Mouse (Mus musculus): Measurements from ENCODE around the gene Ccpg1os. TPM values are rescaled to one million over a fixed set of nuclear protein-coding genes. Genes with fewer than 3 reads are reported as not detected.
A peak's percentile ranks its signal among the peaks of the same experiment; 100 is the strongest.

The Ccpg1os gene
- total RNA-seq (2021): 10 to 100 TPM in 1 of 2 experiments, 1 to 10 TPM in 1; 9.3 to 11.0 TPM
- long read RNA-seq, experiment 1, transcript Ccpg1os-201 (2 exons, 711 nt): major isoform, 6 of 7 reads
- long read RNA-seq, experiment 1, partial matches to known transcripts: 0 of 7 reads
- long read RNA-seq, experiment 1, other reads (novel, unspliced or antisense): 1 of 7 reads
- long read RNA-seq, experiment 2, transcript Ccpg1os-201 (2 exons, 711 nt): major isoform, 6 of 9 reads
- long read RNA-seq, experiment 2, partial matches to known transcripts: 0 of 9 reads
- long read RNA-seq, experiment 2, other reads (novel, unspliced or antisense): 2 of 9 reads

DNA sequence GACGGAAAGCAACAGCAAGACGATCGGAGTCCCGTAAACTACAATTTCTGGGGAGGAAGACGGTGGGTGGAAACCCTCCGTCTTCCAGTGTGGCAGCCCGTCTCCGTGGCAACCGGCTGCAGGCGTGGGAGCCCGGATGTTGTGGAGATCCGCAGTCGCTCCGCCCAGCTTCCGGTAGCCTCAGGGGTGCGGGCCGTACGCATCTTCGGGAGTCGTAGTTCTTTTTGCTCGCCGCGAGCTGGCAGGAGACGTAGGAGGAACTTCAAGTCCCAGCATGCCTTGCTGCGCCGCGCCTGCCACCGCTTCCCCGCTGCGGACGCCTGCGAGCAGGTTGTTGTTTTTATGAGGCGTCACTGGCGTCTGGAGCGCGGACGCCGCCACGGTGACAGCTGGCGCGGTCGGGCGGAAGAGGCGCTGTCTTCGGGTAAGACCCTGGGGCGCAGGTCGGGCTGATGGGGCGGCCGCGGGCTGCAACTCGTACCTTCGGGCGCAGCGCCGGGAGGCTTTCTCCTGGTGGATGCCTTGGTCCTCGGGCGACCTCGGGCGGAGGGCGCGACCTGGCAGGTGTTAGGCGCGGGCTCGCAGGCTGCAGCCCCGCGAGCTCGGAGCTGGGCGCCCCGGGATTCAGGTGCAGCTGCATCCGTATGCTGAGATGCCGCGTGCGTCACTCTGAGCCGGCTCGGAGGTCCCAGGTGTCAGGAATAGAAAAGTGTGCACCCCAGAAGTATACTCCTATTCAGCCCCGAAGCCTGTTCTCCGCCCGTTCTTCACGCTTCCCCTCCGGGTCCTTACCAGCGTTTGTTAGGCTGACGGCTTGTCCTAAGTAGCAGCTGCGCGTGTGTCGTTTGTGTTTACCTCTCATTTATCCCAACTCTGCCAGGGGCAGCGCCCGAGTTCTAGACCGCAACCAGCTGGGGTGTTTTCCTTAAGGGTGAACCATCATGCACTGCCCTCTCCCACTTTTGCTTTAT, at the start of gene Ccpg1os, which contains the start of gene Ccpg1:
Gene Ccpg1os (minus strand): TSS at position 133 of the 971 bp plus-strand sequence.
Gene Ccpg1 (plus strand): TSS at position 180 of the 971 bp plus-strand sequence.
- TF ChIP-seq CTCF (conservative IDR thresholded peaks at IDR 0.05): peak; percentile 35

DNA sequence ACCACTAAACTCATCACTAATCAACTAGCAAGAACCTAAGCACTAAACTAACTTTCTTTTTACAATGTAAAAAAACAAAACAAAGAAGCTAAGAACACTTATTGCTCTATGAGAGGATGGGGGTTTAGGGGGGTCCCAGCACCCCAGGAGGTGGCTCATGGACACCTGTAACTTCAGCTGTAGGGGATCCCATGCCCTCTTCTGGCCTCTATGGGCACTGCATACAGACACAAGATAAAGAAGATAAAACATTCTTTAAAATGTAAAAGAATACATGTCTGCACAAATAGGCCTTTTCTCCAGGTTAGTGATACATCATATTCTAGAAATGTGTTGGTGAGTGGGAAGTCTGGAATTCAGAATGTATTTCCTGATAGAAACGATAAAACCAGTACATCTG, 48.2 kb upstream of the Ccpg1os start:
- Histone ChIP-seq H3K4me3 (no peak overlapping the region), H3K27ac (no peak overlapping the region)
- no peak for DNase-seq (ENCODE audit: low spot score in 2 of 2)
- TF ChIP-seq CTCF (conservative IDR thresholded peaks at IDR 0.05): peak; percentile 35

More for the DNA sequence above, at the start of gene Ccpg1os, which contains the start of gene Ccpg1:
- Histone ChIP-seq H3K4me3 (peak within 1 kb of the TSS; percentile 86), H3K27ac (peak within 1 kb of the TSS; percentile 97)
- DNase-seq (ENCODE audit: low spot score in 2 of 2): peak; percentile 96 to 99

DNA sequence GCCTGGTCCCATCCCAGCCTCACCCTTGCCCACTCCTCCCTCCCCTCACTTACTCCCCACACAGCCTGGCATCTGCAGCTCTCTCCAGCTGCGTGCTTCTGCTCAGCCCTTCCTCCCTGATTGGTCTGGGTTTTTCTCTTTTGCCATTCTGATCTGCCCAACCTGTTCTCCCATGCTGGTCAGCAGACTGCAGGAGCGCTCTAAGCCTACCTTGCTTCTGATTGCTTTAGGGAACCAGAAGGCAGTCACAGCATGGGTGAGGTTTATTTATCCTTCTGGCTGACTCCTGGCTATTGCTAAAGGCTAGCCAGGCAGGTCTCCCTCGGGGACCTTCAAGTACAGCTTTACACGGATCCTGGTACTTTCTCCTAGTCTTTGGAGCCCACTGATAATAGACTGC, 46.2 kb upstream of the Ccpg1os start:
- no peak overlapping the region for H3K27ac ChIP-seq
- no peak for DNase-seq (ENCODE audit: low spot score in 2 of 2)
- no peak for TF ChIP-seq CTCF (conservative IDR thresholded peaks at IDR 0.05)
- H3K4me3 ChIP-seq: no peak overlapping the region

DNA sequence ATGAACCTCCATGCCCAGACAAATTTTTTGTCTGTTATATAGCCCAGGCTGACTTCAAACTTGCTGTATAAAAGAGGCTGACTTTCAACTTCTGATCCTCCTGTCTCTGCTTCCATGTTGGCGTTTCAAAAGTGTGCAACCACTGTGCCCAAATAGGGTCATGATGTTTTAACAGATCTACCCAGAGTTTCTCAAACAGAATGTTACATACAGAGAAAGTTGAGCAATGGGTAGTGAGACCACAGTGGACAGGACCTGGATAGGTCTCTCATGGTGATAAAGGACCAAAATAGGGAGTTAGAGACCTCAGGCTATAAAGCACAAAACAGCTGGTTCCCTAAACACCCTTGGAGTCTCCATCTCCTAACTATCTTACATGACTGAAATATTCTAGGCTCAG, 45.3 kb upstream of the Ccpg1os start:
- DNase-seq (ENCODE audit: low spot score in 2 of 2): no peak
- no peak overlapping the region for H3K27ac ChIP-seq

DNA sequence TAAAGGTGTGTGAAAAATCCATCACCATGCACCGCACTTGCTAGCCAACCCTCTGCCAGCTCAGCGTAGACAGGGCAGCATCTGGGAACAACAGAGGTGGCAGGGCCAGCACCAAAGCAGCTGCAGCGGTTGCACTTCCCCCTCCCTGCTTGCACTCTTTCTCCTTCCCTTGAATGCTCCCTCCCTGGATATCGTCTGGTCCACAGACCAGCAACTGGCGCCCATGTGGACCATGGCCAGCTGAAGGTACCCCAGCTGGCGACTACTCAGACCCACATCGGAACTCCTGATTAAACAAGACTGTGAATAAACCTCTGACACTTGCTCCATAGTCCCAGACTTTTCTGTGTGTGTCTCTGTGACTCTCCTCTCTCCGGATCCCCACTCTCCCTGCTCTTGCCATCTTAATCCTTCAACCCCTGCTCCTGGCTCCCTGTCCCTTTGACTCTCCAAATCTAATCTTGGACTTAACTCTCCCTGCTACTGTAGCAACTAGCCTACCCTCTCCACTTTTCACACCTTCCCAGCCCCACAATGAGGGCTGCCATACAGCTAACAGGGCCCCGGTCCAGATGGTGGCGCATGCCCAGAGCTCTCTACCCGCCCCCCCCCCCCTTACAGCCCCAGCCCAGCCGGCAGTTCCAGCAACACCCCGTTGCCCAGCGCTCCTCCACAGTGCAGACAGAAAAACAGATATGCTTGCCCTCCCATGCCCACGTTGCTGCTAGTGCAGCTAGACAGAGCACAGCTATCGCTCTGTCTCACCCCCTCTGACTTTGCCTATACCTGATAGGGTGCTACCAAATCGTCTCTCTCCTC, 40.8 kb upstream of the Ccpg1os start:
- Histone ChIP-seq H3K4me3 (no peak overlapping the region; the same call in 1 of the 2 replicates), H3K27ac (peak overlapping the region; percentile 69)
- no peak for TF ChIP-seq CTCF (conservative IDR thresholded peaks at IDR 0.05)
- peak; percentile 8 to 45 for DNase-seq (ENCODE audit: low spot score in 2 of 2)

More for the DNA sequence above, 45.3 kb upstream of the Ccpg1os start:
- TF ChIP-seq CTCF (conservative IDR thresholded peaks at IDR 0.05): no peak
- H3K4me3 ChIP-seq: no peak overlapping the region

DNA sequence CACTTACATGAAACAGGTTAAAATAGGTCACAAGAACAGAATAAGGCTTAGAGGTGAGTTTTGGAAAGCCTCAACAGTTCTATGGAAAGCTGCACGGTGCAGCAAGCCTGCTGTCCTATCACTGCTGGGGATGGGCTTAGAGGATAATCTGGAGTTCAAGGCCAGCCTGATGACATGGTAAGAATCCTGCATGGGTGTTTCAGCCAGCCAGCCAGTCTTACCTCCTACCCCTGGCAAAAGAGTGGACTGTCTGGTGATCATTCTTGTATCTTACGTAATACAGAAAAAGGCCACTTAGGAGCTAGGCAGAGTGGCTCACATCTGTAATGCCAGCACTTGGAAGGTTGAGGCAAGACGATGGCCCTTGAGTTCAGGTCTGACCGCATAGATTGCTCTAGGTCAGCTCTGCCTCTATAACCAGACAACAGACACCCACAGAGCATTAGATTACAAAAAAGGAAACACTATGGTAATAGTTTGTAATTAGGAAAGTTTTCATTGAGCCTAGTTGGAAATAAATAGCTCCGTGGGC, 35.5 kb upstream of the Ccpg1os start:
- H3K27ac ChIP-seq: no peak overlapping the region
- DNase-seq (ENCODE audit: low spot score in 2 of 2): no peak
- H3K4me3 ChIP-seq: no peak overlapping the region
- no peak for TF ChIP-seq CTCF (conservative IDR thresholded peaks at IDR 0.05)

DNA sequence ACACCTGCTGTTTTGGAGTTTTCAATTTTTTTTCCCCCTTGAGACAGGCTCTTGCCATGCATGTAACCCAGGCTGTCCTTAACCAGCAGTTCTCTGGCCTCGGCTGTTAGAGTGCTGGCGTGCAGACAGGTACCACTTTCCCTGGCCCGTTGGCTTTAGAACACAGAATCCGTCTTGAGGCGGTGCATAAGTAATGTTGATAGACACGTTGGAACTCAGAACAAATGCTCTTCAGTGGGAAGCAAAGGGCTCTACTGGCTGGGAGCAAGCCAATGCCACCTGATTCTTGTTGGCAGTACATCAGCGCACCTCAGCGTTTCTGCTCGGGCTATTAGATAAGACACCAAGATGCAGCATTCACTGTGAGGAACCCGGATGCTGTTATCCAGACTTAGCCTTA, 34.7 kb upstream of the Ccpg1os start:
- Histone ChIP-seq H3K27ac (no peak overlapping the region), H3K4me3 (no peak overlapping the region)
- TF ChIP-seq CTCF (conservative IDR thresholded peaks at IDR 0.05): no peak
- no peak for DNase-seq (ENCODE audit: low spot score in 2 of 2)

DNA sequence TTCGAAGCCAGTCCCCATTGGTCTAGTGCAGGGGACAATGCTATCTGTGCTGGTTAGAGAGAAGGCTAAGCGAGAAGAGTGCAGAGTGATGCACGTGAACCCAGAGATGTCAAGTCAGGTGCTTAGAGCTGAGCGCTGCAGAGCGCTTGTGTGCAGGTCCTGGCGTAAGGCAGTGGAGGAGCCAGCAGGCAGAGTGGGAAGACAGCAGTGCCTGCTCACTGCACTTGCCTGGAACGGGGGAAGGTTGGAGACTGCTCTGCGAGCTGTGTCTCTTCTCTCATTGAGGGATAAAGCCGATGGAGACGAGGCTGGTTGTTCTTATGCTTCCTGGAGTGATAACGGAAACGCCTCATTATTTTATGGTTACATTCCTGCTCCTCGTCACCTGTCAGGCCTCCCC, 29.5 kb upstream of the Ccpg1os start:
- H3K4me3 ChIP-seq: no peak overlapping the region
- no peak for TF ChIP-seq CTCF (conservative IDR thresholded peaks at IDR 0.05)
- peak overlapping the region; percentile 62 for H3K27ac ChIP-seq
- peak; percentile 32 to 57 for DNase-seq (ENCODE audit: low spot score in 2 of 2)

DNA sequence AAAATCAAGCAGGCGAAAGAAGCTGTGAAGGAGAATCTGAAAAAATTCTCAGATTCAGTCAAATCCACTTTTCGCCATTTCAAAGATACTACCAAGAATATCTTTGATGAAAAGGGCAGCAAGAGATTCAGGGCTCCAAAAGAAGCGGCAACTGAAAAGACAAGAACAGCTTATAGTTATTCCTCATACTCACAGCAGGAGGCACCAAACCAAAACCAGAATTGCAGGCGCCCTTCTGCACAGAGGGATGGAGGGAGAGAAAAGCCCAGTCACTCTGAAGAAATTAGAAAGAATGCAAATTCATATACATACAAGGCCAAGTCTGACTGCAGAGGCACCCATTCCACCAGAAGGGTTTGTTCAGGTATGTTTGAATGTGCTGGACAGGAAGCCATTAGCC, 27.4 kb upstream of the Ccpg1os start:
- peak; percentile 69 for TF ChIP-seq CTCF (conservative IDR thresholded peaks at IDR 0.05)
- no peak overlapping the region for H3K4me3 ChIP-seq
- 0 out of 2 replicates have a peak overlapping the region, but pooled peaks have one; percentile 39 for H3K27ac ChIP-seq
- no peak for DNase-seq (ENCODE audit: low spot score in 2 of 2)

DNA sequence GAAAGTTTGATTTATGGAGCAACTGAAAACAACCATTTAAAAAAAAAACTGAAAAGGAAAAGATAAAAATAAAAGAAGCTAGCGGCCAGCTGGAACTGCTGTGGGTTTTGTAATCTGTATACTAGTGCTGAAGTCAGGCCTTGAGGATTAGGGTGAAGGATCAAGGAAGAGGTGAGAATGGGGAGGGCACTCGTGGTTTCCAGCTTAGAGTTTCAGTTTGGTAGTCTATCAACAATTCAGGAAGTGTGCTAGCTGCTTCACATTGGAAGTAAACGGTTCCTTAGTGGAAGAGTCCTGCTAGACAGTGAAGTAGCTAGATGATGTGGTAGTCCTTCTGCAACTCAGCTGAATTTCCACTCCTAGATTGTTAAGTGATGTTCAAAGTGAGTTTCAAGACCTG, 23.2 kb upstream of the Ccpg1os start:
- Histone ChIP-seq H3K27ac (no peak overlapping the region), H3K4me3 (no peak overlapping the region)
- no peak for TF ChIP-seq CTCF (conservative IDR thresholded peaks at IDR 0.05)
- DNase-seq (ENCODE audit: low spot score in 2 of 2): no peak

DNA sequence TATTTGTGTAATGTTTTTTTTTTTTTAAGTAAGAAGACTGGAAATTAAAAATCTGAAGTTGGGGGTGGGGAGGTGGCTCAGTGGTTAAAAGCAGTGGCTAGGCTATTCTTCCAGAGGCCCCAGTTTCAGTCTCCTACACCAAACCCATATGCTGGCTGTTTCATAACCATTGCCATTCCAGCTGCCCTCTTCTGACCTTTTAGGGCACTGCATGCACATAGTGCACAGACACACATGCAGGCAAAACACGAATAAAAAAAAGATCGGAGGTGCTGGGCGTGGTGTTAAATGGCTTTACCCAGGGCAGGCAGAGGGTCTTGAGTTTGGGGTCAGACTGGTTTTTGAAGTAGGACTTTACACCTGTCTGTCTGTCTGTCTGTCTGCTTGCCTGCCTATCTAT, 21.0 kb upstream of the Ccpg1os start:
- DNase-seq (ENCODE audit: low spot score in 2 of 2): no peak

DNA sequence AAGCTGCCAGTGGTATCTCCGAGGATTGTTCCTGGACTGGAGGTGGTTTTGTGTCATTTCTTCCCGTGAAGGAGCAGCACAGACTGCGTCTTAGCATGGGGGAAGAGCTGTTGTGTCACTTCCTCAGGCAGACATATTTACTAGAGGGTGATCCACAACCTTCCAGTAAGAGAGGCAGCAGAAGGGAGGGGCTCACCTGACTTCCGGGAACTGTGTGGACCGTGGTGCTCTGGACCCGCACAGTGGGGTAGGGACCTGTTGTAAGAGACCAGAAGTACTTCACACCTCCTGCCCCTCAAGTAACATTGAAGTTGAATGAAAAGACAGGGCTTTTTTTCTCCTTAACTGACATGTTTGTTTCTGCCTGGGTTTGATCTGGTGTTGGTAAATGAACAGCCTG, 19.9 kb upstream of the Ccpg1os start:
- Histone ChIP-seq H3K27ac (no peak overlapping the region), H3K4me3 (no peak overlapping the region)
- DNase-seq (ENCODE audit: low spot score in 2 of 2): no peak
- no peak for TF ChIP-seq CTCF (conservative IDR thresholded peaks at IDR 0.05)

More for the DNA sequence above, 21.0 kb upstream of the Ccpg1os start:
- peak; percentile 39 for TF ChIP-seq CTCF (conservative IDR thresholded peaks at IDR 0.05)
- Histone ChIP-seq H3K4me3 (no peak overlapping the region), H3K27ac (no peak overlapping the region)

All from layer of hippocampus, adult 2 months (tissue).